Mouse (Mus musculus) embryonic fibroblast, embryonic 13.5 days (primary cell): ENCODE results near the gene Rhot1. TPM values are rescaled to one million over a fixed set of nuclear protein-coding genes. Genes with fewer than 3 reads are reported as not detected.
"Not testable (repeated sequence)": the region's sequence is repeated elsewhere in the genome, so short reads cannot be mapped to it uniquely, and the experiment has no call there.

Experiments
- H3K27ac ChIP-seq: 2 replicates; pipeline ENCODE4 v1.5.1; 2012; ENCODE audit warnings: low read length, control low read depth, inconsistent platforms; ENCODE audit not compliant: insufficient read depth
- H3K4me1 ChIP-seq: 2 replicates; pipeline ENCODE4 v1.6.1; 2011; ENCODE audit warnings: low read length; ENCODE audit not compliant: control insufficient read depth, insufficient read depth
- H3K4me3 ChIP-seq: 2 replicates; pipeline ENCODE4 v1.5.1; 2011; ENCODE audit warnings: mild to moderate bottlenecking, control low read depth, low read length; ENCODE audit not compliant: insufficient read depth
- CTCF ChIP-seq: IDR thresholded peaks from 2 replicates; pipeline ENCODE4 v1.5.1; 2011; ENCODE audit warnings: mild to moderate bottlenecking, control low read depth, low read length, moderate library complexity, borderline replicate concordance; ENCODE audit not compliant: insufficient read depth
- POLR2A ChIP-seq: IDR thresholded peaks from 2 replicates; pipeline ENCODE4 v1.6.1; 2011; ENCODE audit warnings: low read depth, mild to moderate bottlenecking, control low read depth, low read length, moderate library complexity
- polyA plus RNA-seq: library from polyadenylated mRNA; stranded (reverse); fragments of >200 nt; gene quantifications from 2 replicates; pipeline ENCODE4 v1.2.4, GENCODE M21; 2011; ENCODE audit warnings: low read depth; ENCODE audit not compliant: missing spikeins, insufficient read length

Rhot1 gene
- polyA plus RNA-seq, 1 experiment = 65.6 TPM

DNA sequence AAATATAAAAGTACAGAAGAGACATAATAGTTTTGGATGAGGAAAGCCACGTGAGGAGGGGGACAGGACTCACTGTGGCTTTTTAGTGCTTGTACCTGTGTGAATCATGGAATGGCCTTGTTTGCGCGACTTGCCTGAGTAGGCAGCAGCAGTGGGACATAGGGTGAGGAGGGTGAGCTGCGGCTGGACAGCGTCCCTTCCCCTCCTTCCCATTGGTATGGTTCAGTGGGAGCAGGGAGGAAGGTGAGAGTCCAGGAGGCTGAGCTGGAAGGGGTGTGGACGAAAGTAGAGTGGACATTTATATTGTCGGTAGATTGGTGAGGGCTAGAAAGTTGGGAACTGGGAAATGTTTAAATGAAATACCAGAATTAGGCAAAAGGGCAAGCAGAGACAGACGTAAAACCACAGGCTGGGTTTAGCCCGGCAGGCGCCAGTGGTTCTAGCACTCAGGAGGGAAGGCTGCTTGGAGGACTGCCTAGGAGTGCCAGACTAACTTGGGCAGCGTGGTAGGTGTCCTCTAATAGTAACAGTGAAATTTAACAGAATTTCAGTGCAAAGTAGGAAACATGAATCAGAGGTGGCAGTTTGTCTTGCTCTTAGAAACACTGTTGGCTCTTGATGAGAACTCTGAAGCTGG, 10.0 kb downstream of the Rhot1 start:
- no peak for TF ChIP-seq CTCF
- TF ChIP-seq POLR2A = no peak
- Histone ChIP-seq H3K4me3 (no peak overlapping the region), H3K27ac (no peak overlapping the region), H3K4me1 (no peaks in the 10 kb centered on the region)

DNA sequence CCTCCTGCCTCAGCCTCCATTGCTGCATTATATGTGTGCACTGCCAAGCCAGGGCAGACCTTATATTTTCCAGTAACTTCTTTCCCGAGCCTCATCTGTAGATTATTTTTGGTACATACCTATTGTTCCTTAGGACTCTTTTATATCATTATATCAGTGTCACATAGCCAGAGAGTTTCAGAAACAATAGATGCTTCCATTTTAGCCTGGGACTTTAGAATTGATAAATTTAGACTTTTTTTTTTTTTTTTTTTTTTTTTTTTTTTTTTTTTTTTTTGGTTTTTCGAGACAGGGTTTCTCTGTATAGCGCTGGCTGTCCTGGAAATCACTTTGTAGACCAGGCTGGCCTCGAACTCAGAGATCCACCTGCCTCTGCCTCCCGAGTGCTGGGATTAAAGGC, 21.2 kb downstream of the Rhot1 start:
- not testable (repeated sequence) for H3K27ac ChIP-seq, H3K4me3 ChIP-seq

DNA sequence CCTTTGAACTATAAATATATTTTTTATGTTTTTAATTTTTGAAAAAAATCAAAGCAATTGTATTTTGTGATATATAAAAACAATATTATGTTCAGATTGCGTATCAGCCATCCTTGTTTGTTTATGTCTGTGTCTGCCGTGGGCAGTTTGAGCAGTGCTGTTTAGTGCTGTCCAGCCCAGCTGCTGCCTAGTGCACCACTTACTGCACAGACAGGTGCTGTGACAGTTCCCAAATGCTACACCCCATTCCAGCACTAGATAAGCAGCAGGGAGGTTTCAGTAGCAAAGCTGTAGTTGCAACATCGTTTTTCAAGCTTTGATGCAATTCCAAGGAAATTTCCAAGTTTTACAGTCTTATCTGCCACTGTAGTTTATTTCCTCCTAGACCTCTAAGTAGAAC, 28.5 kb downstream of the Rhot1 start:
- H3K27ac ChIP-seq = no peak overlapping the region
- H3K4me3 ChIP-seq = no peak overlapping the region
- H3K4me1 ChIP-seq = no peaks in the 10 kb centered on the region
- no peak for TF ChIP-seq CTCF
- TF ChIP-seq POLR2A = no peak

More for the DNA sequence above, 21.2 kb downstream of the Rhot1 start:
- H3K4me1 ChIP-seq = not testable (repeated sequence)

DNA sequence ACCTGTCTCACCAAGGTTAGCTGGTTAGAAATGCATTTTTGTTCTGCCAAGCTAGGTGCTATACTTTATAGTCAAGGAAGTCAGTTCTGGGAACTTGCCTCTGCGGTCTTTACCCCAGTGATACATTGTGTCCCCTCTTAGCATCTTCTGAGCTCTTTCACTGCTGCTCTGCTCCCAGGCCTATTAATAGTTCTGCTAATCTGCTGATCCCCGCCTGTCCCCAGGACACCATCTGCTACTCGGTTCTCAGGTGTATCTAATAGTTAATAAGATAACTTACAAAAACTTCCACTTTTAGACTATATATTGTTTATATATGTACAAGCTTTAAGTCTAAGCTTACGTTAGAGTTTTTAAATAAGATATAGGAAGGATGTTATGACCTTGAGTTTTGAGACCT, 29.5 kb downstream of the Rhot1 start:
- no peak for TF ChIP-seq POLR2A
- no peak for TF ChIP-seq CTCF
- Histone ChIP-seq H3K4me1 (no peaks in the 10 kb centered on the region), H3K27ac (no peak overlapping the region), H3K4me3 (no peak overlapping the region)

DNA sequence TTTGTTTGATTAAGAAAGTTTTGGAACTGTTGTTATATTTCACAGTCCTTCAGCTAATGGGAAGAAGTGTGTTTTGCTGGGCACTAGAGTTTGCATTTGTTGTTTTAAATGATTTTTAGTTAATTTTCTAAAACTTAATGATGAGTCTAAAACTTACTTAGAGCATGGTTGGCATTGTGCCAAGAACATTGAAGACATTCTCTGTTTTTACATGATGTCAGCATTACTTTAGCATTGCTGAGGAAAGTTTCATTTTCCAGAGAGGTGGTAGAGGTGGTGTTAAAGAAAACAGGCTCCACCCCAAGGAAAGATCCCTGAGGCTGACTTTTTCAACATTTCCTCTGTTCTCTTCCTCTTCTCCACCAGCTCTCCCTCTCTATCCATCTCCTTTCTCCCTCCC, 38.2 kb downstream of the Rhot1 start:
- no peaks in the 10 kb centered on the region for H3K4me1 ChIP-seq
- no peak overlapping the region for H3K27ac ChIP-seq
- H3K4me3 ChIP-seq = no peak overlapping the region
- TF ChIP-seq CTCF = no peak
- TF ChIP-seq POLR2A = no peak

DNA sequence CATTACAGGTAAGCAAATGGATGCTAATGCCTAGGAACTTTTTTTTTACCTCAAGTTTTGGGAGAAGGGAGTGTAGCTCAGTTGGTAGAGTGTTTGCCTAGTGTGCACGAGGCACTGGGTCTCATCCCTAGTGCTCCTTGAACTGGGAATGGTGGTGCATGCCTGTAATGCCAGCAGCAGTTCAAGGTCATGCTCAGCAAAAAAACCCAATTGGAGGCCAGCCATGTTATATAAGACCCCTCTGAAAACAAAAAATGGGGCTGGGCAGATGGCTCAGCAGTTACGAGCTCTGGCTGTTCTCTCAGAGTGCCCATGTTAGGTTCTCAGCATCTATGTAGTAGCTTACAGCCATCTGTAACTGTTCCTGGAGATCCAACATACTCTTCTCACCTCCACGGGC, 39.7 kb downstream of the Rhot1 start:
- TF ChIP-seq POLR2A (no peak), CTCF (no peak)
- no peaks in the 10 kb centered on the region for H3K4me1 ChIP-seq
- H3K4me3 ChIP-seq = no peak overlapping the region
- H3K27ac ChIP-seq = no peak overlapping the region

DNA sequence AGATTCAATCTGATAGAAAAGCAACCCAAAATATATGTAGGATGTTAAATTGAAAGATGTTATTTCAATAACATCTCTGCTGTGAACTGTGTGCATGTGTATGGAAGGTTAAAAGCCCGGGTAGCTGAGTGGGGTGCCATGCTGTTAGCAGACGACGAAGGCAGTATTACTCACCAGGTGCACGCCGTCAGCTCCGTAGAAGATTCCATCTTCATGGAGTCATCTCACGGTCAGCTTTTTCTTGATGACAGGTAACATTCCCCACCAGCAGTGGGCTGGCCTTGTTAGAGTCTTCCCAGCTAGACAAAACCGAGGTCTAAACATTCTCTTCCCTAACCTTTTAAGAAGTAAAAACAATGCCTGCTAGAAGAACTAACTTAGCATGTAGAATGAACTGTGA, 55.3 kb downstream of the Rhot1 start:
- no peak overlapping the region for H3K4me3 ChIP-seq

DNA sequence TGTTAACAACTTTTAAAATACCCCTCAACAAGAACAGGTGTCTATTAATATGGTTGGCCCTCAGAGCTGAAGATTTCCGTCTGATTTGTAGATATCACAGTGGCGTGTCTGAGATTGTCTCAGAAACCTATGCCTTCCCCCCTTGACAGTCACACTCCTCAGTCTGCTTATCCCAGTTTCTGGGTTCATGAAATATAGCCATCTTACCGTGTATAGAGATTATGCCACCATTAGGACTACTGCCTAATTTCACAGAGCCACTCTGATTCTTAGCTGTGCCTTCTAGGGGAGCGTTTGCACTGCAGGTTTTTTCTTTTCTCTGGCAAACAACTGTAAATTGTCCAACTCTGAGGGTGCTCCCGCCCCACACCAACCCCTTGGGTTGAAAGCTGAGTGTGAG, 62.3 kb downstream of the Rhot1 start:
- Histone ChIP-seq H3K4me3 (no peak overlapping the region), H3K4me1 (no peaks in the 10 kb centered on the region), H3K27ac (no peak overlapping the region)
- TF ChIP-seq POLR2A (no peak), CTCF (no peak)

More for the DNA sequence above, 55.3 kb downstream of the Rhot1 start:
- Histone ChIP-seq H3K4me1 (no peaks in the 10 kb centered on the region), H3K27ac (no peak overlapping the region)
- no peak for TF ChIP-seq POLR2A
- no peak for TF ChIP-seq CTCF

DNA sequence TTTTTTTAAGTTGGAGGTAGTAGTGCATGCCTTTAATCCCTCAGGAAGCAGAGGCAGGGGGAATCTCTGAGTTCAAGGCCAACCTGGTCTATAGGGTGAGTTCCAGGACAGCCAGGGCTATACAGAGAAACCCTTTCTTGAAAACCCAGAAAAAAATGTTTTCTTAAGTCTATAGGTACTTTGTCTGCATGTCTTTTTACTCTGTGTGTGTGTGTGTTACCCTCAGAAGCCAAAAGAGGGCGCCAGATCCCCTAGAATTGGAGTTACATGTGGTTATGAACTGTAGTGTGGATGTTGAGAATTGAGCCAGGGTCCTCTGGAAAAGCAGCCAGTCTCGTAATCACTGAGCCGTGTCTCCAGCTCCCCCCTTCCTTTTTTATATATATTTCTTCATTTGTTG, 66.2 kb downstream of the Rhot1 start:
- TF ChIP-seq CTCF = no peak
- TF ChIP-seq POLR2A = no peak
- no peak overlapping the region for H3K4me3 ChIP-seq
- H3K4me1 ChIP-seq = no peaks in the 10 kb centered on the region
- no peak overlapping the region for H3K27ac ChIP-seq

DNA sequence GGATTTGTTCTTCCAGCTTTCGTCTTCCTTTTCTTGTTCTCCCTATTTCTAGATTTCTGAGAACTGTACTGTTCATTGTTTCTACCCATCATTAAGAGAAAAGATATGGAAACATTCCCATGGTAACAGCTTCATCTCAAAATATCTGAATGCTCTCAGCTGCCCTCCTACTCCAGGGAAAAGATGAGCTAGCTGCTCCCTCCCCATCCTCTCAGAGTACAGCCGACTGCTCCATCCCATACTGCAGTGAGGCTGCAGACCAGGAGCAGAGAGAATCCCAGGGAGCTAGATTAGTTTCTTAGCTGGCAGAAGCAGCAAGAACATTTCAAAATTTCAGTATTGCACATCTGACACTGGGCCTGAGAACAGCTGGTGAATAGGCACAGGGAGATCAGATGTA, 69.2 kb downstream of the Rhot1 start:
- Histone ChIP-seq H3K4me1 (no peaks in the 10 kb centered on the region), H3K4me3 (no peak overlapping the region), H3K27ac (no peak overlapping the region)
- TF ChIP-seq POLR2A (no peak), CTCF (no peak)

DNA sequence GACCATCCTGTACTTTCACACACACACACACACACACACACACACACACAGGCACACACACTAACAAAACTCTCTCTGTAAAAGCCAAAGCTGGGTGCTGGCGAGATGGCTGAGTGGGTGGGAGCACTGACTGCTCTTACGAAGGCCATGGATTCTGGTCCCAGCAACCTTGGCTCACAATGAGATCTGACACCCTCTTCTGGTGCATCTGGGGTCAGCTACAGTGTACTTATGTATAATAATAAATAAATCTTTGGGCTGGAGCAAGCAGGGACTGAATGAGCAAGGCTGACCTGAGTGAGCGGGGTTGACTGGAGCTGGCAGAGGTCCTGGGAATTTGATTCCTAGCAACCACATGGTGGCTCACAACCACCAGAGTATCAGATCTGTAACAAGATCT, 75.0 kb downstream of the Rhot1 start:
- Histone ChIP-seq H3K27ac (no peak overlapping the region), H3K4me1 (peaks cover 5% of the 10 kb centered on the region; the same call in 1 of the 2 replicates), H3K4me3 (no peak overlapping the region)
- TF ChIP-seq CTCF = no peak
- TF ChIP-seq POLR2A = no peak
